Mouse (Mus musculus) testis, adult 2 months (tissue): ENCODE measurements at regions not wholly inside any gene's neighbourhood (a gene's known extent, or its start where the extent isn't known, plus 50 kb on each side); places are given as distances from the start of the nearest gene placed in this dataset.

Experiments used
- CTCF ChIP-seq: fragments of 200-500 bp; IDR thresholded peaks from 2 replicates; pipeline ENCODE4 v1.5.1; 2012; ENCODE audit warnings: low read depth, mild to moderate bottlenecking, inconsistent platforms, low read length, moderate library complexity; ENCODE audit not compliant: control insufficient read depth, insufficient read depth, insufficient replicate concordance
- POLR2A ChIP-seq: fragments of 200-500 bp; IDR thresholded peaks from 2 replicates; pipeline ENCODE4 v1.6.1; 2012; ENCODE audit warnings: low read depth, mild to moderate bottlenecking, inconsistent platforms, low read length, moderate library complexity; ENCODE audit not compliant: control insufficient read depth

DNA sequence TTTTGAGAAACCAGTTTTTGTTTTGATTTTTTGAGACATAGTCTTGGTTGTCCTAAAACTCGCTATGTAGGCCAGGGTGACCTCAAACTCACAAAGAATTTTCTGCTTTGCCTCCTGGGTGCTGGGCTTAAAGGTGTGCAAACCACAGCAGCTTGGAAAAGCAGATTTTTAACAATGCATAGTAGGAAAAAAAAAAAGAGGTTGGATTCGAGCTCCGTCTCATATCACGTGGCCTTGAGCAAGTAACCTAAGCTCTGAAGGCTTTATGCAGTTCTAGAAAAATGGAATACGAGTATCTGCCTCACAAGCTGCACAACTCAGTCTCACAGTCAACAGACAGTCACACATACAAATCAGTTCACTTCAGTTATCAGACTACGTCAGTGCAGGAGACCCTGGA lies 90.9 kb downstream of the Spry2 start:
- TF ChIP-seq CTCF: no peak
- TF ChIP-seq POLR2A: no peak
